Mouse (Mus musculus): ENCODE data around the gene Mau2.
"Not testable (repeated sequence)": the region's sequence is repeated elsewhere in the genome, so short reads cannot be mapped to it uniquely, and the experiment has no call there.

Mau2 gene

DNA sequence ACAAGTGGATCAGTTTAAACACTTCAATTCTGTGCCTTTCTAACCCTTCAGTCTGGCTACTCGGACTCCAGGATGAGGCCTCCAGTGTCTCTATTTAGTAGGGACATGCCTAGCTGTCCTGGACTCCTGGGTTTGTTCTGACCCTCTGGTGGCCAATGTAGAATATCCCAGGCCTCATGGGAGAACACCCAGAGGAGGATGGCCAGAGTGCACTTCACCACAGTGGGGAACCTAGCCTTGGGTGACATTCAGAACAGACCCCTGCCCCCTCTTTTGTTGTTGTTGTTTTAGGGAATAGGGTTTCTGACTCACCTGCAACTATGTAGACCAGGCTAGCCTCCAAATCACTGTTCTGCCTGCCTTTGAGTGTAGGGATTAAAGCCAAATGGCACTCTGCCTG is 27.5 kb downstream of the Mau2 start:
- no peak for DNase-seq

GRCm38 (mm10) chr8:70012763-70013162 is 29.8 kb downstream of the Mau2 start:
- DNase-seq, result no peak

GRCm38 (mm10) chr8:70012350-70012749 is 30.2 kb downstream of the Mau2 start:
- DNase-seq, result no peak

DNA sequence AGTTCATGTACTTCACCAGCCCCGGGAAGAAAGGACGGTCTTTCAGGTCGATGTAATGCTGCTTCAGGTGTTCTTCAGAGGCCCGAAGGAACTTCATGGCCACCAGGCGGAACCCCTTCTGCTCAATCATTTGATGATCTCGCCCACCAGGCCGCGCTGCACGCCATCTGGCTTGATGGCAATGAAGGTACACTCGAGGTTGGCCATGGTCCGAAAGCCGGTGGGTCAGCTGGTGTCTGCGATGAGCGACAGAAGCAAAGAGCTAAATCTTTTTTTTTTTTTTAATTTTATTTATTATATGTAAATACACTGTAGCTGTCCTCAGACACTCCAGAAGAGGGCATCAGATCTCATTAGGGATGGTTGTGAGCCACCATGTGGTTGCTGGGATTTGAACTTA is 31.7 kb downstream of the Mau2 start:
- not testable (repeated sequence) for DNase-seq

- peak; percentile 82 for DNase-seq
These were observed 37.4 kb downstream of the Mau2 start for GRCm38 (mm10) chr8:70005178-70005577.

DNA sequence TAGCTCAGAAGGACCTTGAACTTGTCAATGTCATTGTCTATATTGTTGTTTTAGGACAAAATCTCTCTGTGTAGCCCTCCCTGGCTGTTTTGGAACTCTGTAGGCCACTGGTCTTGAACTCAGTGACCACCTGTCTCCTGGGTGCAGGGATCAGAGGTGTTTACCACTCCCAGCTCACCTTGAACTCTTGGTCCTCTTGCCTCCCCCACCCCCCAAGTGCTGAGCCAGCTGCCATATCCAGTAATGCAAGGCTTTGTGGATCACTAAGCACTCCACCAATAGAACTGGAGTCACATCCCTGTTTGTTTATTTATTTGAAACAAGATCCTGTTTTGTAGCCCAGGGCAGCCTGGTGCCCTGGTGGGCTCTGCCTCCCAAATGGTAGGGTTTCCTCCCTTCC is 38.2 kb downstream of the Mau2 start:
- DNase-seq, result no peak

DNA sequence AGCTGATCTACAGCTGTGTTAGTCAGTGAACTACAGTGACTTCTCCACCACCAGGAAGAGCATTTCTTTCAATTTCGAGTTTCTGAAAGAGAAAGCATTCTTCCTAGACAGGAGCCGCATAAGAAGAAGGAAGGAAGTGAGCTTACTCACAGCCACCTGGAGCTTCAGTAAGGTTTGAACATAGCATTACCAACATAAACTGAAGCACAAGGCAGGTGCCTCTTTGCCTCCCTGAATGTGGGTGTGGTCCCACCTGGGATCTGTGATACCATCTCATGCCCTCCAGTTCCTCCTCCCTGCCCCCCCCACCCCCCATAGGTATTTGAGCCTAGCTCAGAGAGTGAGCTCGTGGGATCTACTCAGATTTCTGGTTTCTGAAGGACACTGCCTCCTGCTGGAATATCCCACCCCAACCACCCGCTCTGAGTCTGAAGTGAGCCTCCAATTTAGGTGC is 39.3 kb downstream of the Mau2 start:
- DNase-seq, result no peak

DNA sequence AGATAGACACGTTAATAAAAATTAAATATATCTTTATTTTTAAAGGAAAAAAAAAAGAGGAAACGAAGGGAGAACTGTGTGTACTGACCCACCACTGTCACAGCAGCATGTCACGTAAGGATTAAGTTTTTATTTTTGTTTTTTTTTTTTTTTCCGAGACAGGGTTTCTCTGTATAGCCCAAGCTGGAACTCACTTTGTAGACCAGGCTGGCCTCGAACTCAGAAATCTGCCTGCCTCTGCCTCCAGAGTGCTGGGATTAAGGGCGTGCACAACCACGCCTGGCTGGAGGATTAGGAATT is 40.7 kb downstream of the Mau2 start:
- DNase-seq, result not testable (repeated sequence)

DNA sequence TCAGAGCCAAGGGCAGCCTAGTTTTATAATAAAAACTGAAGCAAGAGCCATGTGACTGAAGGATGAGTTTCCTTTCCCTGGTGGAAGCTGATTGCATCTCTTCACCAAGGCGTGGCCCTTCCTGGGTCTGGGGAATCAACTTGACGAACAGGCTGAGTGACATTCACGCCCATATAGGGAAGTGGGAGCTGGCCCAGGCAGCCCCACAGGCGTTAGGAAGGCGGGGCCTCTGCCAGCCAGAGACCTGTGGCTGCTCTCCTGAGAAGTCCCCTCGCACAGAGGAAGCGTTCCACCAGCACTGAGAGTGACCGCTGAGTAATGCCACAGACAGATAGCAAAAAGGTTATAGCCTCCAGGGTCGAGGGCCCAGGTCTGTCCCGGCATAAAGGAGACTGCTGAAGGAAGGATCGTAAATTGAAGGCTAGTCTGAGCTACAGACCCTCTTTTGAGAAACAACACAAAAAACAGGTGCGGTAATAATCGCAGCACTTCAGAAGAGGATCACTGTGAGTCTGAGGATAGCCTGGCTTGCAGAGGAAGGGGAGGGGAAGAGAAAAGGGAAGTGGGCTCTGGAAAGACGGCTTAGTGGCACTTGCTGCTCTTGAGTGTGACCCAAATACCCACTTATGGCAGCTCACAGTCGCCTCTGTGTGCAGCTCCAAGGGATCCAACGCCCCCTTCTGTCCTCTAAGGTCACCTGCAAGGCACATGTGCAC is 41.2 kb downstream of the Mau2 start:
- DNase-seq, result peak; percentile 94

- DNase-seq, result no peak
These were observed 42.3 kb downstream of the Mau2 start for GRCm38 (mm10) chr8:70000226-70000625.

DNA sequence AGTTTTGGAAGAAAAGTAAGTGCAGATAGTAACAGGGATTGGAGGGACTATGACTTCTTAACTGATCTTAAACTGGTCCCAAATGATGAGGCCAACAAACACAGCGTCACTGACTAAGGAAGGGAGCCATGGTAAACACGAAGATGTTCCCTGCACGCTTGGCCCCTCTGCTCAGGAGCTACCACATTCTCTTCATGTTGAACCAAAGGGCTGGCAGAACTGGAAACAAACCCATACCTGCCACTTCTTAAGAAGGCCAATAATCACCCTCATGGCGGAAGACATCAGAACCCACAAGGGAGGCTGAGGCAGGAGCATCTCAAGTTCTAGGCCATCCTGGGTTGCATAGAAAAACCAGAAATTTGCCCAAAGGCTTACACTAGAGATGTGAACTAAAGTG is 43.3 kb downstream of the Mau2 start:
- DNase-seq, result no peak

DNA sequence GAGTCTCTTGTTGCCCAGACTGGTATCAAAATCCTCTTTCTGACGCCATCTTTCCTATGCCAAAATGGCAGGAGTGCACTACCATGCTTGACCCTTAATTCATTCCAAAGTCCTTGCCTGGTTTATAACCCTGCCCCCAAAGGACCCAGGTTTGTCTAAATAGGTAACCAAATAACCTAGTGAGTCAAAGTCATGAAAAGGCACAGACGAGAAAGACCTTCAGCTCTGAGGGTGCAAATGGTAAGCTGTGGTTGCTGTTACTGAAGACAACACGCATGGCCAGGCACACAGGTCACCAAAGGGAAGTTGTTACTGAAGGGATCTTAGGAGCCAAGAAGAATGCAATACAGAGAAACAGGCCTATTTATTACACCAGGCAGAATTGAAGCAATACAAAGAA is 43.8 kb downstream of the Mau2 start:
- DNase-seq, result no peak

DNA sequence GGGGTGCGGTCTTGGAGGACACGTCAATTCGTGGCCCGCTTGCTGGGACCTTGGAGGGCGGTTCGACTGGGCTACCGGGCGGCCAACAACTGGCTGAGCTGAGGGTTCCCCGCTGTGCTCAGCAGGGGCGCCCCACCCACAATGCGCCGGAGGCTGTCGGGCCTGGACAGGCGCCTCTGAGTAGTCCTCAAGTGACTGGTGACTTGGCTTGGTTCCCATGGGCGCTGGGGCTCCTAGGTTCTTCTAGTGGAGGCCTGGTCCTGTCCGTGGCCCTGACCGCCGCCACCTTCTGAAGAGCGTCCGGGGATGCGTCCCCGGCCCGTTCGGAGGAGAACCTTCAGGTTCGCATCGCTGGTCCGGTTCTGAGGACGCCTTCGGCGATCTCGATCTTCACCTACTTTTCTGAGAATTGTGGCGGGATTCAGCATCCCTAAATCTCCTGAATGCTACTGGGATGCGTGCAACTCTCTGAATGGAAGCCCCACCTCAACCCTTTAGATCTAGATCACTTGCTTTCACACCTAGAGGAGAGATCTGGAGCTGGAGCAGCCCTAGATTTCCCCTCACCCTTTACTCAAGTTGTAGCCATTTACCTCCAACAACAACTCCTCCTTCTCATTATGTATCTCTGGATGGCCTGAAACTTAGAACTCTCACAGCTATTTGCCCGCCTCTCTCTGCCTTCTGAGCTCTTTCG is 45.8 kb downstream of the Mau2 start:
- no peak for DNase-seq

- DNase-seq, result peak; percentile 100
These were observed 46.6 kb downstream of the Mau2 start, which contains the start of gene Gatad2a for GRCm38 (mm10) chr8:69995776-69996588. Gatad2a (minus strand) TSS chr8:69996384.

DNA sequence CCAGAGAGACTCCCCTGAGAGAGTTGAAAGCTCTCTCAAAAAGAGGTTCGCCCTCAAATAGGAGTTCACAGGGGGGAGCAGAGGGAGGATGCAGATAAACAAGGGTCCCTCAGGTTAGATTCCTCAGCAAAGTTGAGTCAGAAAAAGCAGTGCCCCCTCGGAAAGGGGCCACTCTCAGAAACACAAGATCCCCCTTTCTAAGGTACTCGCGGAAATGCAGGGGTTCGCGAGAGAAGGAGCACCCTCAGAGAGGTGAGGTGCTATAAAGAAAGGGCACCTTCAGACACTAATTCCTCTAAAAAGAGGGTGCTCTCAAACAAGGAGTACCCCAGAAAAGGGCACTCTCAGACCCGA is 47.1 kb downstream of the Mau2 start:
- DNase-seq, result no peak

GRCm38 (mm10) chr8:69988936-69989335 is 53.6 kb downstream of the Mau2 start:
- DNase-seq, result not testable (repeated sequence)

GRCm38 (mm10) chr8:69987744-69988143 is 54.8 kb downstream of the Mau2 start:
- peak; percentile 43 for DNase-seq

GRCm38 (mm10) chr8:69984876-69985553 is 57.5 kb downstream of the Mau2 start:
- DNase-seq, result peak; percentile 29

DNA sequence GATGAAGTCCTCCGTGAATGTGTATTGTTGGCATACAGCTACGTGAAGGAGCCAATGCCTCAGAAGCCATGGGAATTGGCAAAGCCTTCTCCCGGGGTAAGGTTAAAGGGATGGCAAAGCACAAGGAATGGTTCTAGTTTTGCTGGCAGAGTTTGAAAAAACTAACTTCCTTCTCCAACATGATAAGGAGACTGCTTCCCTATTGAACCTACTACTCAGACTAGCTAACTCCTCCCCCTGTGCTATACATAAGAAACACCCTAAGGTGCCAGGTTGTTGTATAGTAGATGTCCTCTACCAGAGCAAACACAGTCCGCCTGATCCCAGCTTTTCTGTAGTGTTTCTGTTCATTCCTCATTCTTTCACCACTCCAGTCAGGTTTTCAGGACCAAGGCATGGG is 64.1 kb downstream of the Mau2 start:
- no peak for DNase-seq

- no peak for DNase-seq
These were observed 67.7 kb downstream of the Mau2 start for GRCm38 (mm10) chr8:69974806-69975205.

- peak; percentile 97 for DNase-seq
These were observed 68.3 kb downstream of the Mau2 start for GRCm38 (mm10) chr8:69974194-69974614.

DNA sequence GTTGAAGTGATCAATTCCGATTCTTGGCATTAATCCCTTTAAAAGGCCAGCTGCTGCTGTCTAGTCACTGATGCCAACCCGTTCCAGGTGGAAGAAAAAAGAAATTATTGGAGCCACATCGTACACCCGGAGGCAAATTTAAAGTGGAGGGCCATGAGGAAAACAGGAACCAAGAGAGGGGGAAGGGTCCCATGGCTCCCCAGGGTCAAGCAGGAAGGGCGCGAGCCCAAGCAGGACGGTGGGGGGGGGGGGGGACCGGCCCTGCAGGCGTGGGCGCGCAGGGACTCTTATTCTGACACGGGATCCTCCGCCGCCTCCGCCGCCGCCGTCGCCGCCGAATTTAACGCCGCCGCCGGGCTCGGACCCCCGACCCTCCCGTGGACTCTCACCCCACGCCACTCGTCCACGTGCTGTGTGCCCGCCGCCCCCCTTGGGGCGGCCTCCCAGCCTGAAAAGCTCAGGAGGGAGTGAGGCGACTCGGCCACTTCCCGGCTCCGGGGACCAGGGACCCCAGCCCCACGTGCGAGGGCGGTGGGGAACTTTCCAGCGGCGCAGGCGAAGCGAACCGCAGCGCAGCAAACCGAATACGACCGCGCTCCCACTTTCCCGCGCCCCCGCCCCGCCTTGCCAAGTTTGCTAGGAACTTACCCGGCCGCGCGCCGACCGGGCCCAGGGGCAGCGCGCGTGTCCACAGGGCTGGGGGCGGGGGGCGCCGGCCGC is 68.9 kb downstream of the Mau2 start:
- peak; percentile 46 for DNase-seq

DNA sequence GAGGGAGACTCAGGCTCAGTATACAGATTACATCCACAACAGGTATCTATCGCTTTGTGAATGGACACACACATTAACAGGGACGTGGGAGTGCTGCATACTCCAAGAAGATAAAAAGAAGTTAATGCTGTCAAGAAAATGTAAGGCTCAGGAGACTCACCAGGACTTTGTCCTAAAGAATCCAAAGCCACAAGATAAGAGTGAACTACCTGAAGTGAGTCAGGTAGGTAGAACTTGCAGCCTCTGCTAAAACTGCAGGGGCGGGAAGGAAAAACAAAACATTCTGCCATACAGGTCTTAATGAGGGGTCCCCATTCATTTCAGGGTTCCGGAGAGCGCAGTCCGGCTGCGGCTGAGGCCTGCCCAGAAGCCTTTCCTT is 69.5 kb downstream of the Mau2 start:
- DNase-seq, result no peak

Data from lung, postnatal 36 days (tissue).